Mouse (Mus musculus): ENCODE measurements around the gene Olfr768. TPM values are rescaled to one million over a fixed set of nuclear protein-coding genes. Genes with fewer than 3 reads are reported as not detected.
"Not testable (repeated sequence)": the region's sequence is repeated elsewhere in the genome, so short reads cannot be mapped to it uniquely, and the experiment has no call there.

The Olfr768 gene
- polyA plus RNA-seq (2016; fragmentation: Nextera tagmentation; extraction: Ambion mirVana): not detected in 2 replicates

DNA sequence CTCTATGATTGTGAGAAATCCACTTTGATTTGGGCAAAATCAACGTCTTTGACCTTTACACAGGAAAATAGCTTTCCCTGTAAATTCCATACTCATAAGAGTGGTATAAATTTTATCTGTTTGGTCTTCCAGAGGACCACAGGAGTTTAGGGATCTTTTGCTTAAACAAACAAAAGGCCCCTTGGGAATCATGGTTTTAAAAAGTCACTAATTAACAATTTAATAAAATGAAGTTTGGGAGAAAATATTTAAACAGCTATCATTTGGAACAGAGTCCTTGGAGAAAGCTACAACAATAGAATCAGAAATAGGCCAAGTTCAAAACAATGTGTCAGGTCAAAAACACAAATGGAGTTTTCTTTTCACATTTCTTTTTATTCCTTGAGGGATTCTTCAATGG lies at the start of gene Olfr768:
Gene Olfr768 (minus strand): TSS at position 101 of the 400 bp plus-strand sequence.
- Histone ChIP-seq H3K4me3 (no peak within 1 kb of the TSS), H3K27ac (no peak within 1 kb of the TSS), H3K4me2 (replicated peaks) (no peak within 1 kb of the TSS), H3K36me3 (no peaks in the 10 kb centered on the region), H3K9me3 (no peaks in the 10 kb centered on the region), H3K9ac (no peak within 1 kb of the TSS), H3K4me1 (no peaks in the 10 kb centered on the region), H3K27me3 (no peaks in the 10 kb centered on the region)
- 77% methylated on average over 1 of the region's 1 CpGs for WGBS
- ATAC-seq (ENCODE audit: insufficient number of reproducible peaks, insufficient read depth, low FRiP score, low TSS enrichment): no peak

DNA sequence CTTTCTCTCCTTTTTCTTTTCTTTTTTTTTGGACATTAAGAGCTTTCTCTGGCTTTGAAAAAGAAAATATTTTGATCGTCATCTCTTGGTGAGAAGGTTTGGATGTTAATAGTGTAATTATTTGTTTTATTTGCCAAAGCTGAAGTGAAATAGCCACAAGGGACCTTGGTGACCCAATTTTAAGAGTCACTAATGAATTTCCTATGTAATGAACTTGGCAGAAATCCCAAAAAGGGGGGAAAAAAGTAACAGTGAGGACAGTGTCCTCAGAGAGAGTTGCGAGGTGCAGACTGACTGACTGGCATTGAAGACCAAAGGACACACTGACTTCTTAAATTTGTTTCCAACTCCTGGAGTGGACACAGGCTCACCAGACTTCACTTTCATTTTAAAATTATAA lies 39.7 kb upstream of the Olfr768 start, which contains the start of gene Olfr770:
Gene Olfr770 (minus strand): TSS at position 101 of the 400 bp plus-strand sequence.
- Histone ChIP-seq H3K36me3 (no peaks in the 10 kb centered on the region), H3K27ac (no peak within 1 kb of the TSS), H3K4me2 (replicated peaks) (no peak within 1 kb of the TSS), H3K9me3 (no peaks in the 10 kb centered on the region), H3K9ac (no peak within 1 kb of the TSS), H3K4me3 (no peak within 1 kb of the TSS), H3K27me3 (no peaks in the 10 kb centered on the region), H3K4me1 (no peaks in the 10 kb centered on the region)
- WGBS: 79% methylated on average over 2 of the region's 2 CpGs
- no peak for ATAC-seq (ENCODE audit: insufficient number of reproducible peaks, insufficient read depth, low FRiP score, low TSS enrichment)

DNA sequence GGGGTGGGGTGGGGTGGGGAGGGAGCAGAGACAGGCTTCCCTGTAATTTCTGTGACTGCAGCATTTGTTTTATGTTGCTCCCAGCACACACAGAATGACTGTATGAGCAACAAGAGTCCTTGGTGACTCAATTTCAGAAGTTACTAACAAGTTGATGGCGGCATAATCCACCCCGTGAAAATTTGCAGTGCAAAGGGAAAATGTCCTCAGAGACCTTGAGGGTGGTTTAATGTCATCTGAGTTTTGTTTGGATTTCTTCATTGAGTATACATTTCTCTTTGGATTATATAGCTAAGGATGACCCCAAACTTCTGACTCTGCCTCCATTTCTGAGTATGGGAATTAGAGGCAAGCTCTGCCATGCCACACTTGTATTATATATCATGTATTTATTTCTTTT lies 18.6 kb upstream of the Olfr768 start, which contains the start of gene Olfr769:
Gene Olfr769 (minus strand): TSS at position 101 of the 400 bp plus-strand sequence.
- H3K27ac ChIP-seq: no peak within 1 kb of the TSS
- no peak within 1 kb of the TSS for H3K4me3 ChIP-seq
- H3K27me3 ChIP-seq: no peaks in the 10 kb centered on the region
- no peaks in the 10 kb centered on the region for H3K36me3 ChIP-seq
- no peaks in the 10 kb centered on the region for H3K4me1 ChIP-seq
- ATAC-seq (ENCODE audit: insufficient number of reproducible peaks, insufficient read depth, low FRiP score, low TSS enrichment): no peak
- no peak within 1 kb of the TSS for H3K9ac ChIP-seq
- WGBS: 84% methylated on average over 2 of the region's 2 CpGs
- H3K4me2 ChIP-seq (replicated peaks): no peak within 1 kb of the TSS
- no peaks in the 10 kb centered on the region for H3K9me3 ChIP-seq

DNA sequence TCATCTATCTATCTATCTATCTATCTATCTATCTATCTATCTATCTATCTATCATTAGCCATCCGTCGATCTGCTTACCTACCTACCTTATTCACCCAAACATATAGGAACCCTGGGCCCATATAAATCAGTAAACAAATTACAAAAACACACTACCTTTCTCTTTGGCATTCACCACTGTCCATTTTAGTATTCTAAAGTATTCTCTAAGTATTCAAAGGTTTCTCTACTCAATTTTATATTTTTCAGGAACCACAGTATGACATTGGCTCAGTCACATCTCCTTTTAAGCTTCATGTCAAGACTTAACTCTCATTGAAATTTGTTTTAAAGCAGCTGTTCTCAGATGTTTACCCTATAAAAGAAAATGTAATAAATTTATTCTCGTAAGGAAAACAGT lies 16.0 kb upstream of the Olfr768 start:
- WGBS: 93% methylated on average over 3 of the region's 3 CpGs
- Histone ChIP-seq H3K27me3 (no peaks in the 10 kb centered on the region), H3K4me1 (no peaks in the 10 kb centered on the region), H3K27ac (no peak overlapping the region), H3K9ac (no peak overlapping the region), H3K4me2 (replicated peaks) (no peak overlapping the region), H3K9me3 (no peaks in the 10 kb centered on the region), H3K36me3 (no peaks in the 10 kb centered on the region), H3K4me3 (no peak overlapping the region)
- no peak for ATAC-seq (ENCODE audit: insufficient number of reproducible peaks, insufficient read depth, low FRiP score, low TSS enrichment)

DNA sequence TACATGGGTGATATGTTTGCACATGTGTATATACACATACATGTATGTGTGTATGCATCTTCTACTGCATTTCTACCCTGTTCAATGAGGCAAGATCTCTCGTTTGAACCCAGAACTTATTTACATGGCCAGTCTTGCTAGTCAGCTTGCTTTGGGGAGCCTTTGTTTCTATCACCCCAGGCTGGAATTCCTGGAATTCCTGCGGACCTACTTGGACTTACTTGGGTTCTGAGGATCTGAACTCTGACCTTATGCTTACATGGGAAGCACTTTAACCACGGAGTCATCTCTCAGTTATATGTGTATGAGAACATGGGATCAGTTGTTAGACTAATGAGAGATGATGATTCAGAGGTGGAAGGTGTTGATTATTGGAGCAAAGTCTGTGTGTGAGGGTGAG lies 2.1 kb upstream of the Olfr768 start:
- Histone ChIP-seq H3K9ac (no peak overlapping the region), H3K36me3 (no peaks in the 10 kb centered on the region), H3K27ac (no peak overlapping the region), H3K27me3 (no peaks in the 10 kb centered on the region), H3K4me2 (replicated peaks) (no peak overlapping the region), H3K4me1 (no peaks in the 10 kb centered on the region), H3K4me3 (no peak overlapping the region), H3K9me3 (no peaks in the 10 kb centered on the region)
- ATAC-seq (ENCODE audit: insufficient number of reproducible peaks, insufficient read depth, low FRiP score, low TSS enrichment): no peak
- 26% methylated on average over 3 of the region's 3 CpGs for WGBS

DNA sequence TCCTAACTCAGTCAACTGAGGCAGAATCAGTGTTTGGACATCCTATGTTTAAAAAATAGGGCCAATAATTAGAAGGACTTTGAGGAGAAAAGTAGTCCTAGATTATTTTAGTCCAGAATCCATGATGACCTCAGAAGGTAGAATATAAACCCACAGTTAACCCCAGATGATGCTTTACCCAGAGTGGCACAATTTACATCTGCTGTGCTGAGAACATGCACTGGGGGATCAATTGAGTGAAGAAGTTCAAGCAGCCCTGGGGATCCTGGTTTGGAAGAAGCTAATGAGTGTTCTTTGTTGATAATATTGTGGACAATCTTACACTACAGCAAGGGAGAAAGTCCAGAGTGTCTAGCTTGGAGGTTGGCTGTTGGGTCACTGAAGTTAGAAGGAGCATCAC lies 16.4 kb downstream of the Olfr768 start, which contains the start of gene Olfr767:
Gene Olfr767 (minus strand): TSS at position 101 of the 400 bp plus-strand sequence.
- not testable (repeated sequence) for H3K36me3 ChIP-seq; H3K4me2 ChIP-seq (replicated peaks); ATAC-seq (ENCODE audit: insufficient number of reproducible peaks, insufficient read depth, low FRiP score, low TSS enrichment); H3K27ac ChIP-seq; H3K9me3 ChIP-seq; H3K4me1 ChIP-seq; H3K27me3 ChIP-seq; H3K9ac ChIP-seq; H3K4me3 ChIP-seq

DNA sequence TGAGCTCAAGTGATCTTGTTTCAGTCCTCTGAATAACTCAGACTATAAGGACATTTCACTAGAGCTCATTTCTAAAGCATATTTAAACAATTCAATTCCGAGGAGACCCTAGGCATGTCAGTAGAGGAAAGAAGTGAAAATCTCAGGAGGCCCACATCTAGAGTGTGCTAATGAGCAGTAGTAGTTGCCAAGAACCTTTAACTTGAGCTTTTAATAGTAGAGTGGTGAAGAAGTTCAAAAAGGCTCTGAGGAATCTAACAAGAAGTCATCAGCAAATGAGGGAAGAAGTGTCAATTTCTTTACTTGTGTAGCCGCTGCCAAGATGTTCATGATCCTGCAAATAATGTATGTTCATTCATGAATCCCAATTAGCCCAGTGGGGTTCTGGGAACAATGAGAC lies 30.3 kb downstream of the Olfr768 start, which contains the start of gene Olfr766-ps1:
Gene Olfr766-ps1 (minus strand): TSS at position 101 of the 400 bp plus-strand sequence.
- Histone ChIP-seq H3K36me3 (no peaks in the 10 kb centered on the region), H3K9me3 (no peaks in the 10 kb centered on the region), H3K27ac (no peak within 1 kb of the TSS), H3K4me2 (replicated peaks) (no peak within 1 kb of the TSS), H3K9ac (no peak within 1 kb of the TSS), H3K27me3 (no peaks in the 10 kb centered on the region), H3K4me1 (no peaks in the 10 kb centered on the region), H3K4me3 (no peak within 1 kb of the TSS)
- ATAC-seq (ENCODE audit: insufficient number of reproducible peaks, insufficient read depth, low FRiP score, low TSS enrichment): no peak
- WGBS: 84% methylated on average over 2 of the region's 2 CpGs

DNA sequence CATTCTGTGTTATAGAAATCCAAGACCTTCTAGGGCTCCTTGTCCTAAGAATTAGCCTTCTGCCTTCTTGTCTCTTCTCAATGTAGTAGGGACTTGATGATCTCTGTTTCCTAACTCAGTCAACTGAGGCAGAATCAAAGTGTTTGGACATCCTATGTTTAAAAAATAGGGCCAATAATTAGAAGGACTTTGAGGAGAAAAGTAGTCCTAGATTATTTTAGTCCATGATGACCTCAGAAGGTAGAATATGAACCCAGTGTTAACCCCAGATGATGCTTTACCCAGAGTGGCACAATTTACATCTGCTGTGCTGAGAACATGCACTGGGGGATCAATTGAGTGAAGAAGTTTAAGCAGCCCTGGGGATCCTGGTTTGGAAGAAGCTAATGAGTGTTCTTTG lies 49.3 kb downstream of the Olfr768 start, which contains the start of gene Olfr765:
Gene Olfr765 (minus strand): TSS at position 101 of the 400 bp plus-strand sequence.
- not testable (repeated sequence) for H3K4me3 ChIP-seq; H3K27me3 ChIP-seq; H3K4me2 ChIP-seq (replicated peaks); H3K9me3 ChIP-seq; H3K4me1 ChIP-seq; H3K36me3 ChIP-seq; H3K27ac ChIP-seq; H3K9ac ChIP-seq; ATAC-seq (ENCODE audit: insufficient number of reproducible peaks, insufficient read depth, low FRiP score, low TSS enrichment)

Other genes with a start within 250 kb of the Olfr768 start
- gene Gdf11, start 207.7 kb downstream of the Olfr768 start, polyA plus RNA-seq (2016; fragmentation: Nextera tagmentation; extraction: Ambion mirVana): 10.8 and 11.9 TPM in 2 replicates
- gene Cd63, start 198.4 kb downstream of the Olfr768 start, polyA plus RNA-seq (2016; fragmentation: Nextera tagmentation; extraction: Ambion mirVana): 459 and 465 TPM in 2 replicates
- 14.2 and 14.7 TPM in 2 replicates for gene Rdh5, start 176.5 kb downstream of the Olfr768 start, polyA plus RNA-seq (2016; fragmentation: Nextera tagmentation; extraction: Ambion mirVana)
- 210 and 215 TPM in 2 replicates for gene Bloc1s1, start 175.3 kb downstream of the Olfr768 start, polyA plus RNA-seq (2016; fragmentation: Nextera tagmentation; extraction: Ambion mirVana)
- 5.2 TPM in 2 replicates for gene Itga7, start 165.6 kb downstream of the Olfr768 start, polyA plus RNA-seq (2016; fragmentation: Nextera tagmentation; extraction: Ambion mirVana)
- 0.13 TPM in 1 of 2 replicates, not detected in the other for gene Mettl7b, start 138.4 kb downstream of the Olfr768 start, polyA plus RNA-seq (2016; fragmentation: Nextera tagmentation; extraction: Ambion mirVana)
- gene Olfr9, start 109.9 kb downstream of the Olfr768 start, polyA plus RNA-seq (2016; fragmentation: Nextera tagmentation; extraction: Ambion mirVana): not detected in 2 replicates
- gene Olfr763, start 88.6 kb downstream of the Olfr768 start, polyA plus RNA-seq (2016; fragmentation: Nextera tagmentation; extraction: Ambion mirVana): not detected in 2 replicates
- gene Olfr764-ps1, start 59.5 kb downstream of the Olfr768 start, polyA plus RNA-seq (2016; fragmentation: Nextera tagmentation; extraction: Ambion mirVana): not detected in 2 replicates
- not detected in 2 replicates for gene Olfr765, start 49.4 kb downstream of the Olfr768 start, polyA plus RNA-seq (2016; fragmentation: Nextera tagmentation; extraction: Ambion mirVana)
- not detected in 2 replicates for gene Olfr766-ps1, start 30.4 kb downstream of the Olfr768 start, polyA plus RNA-seq (2016; fragmentation: Nextera tagmentation; extraction: Ambion mirVana)
- not detected in 2 replicates for gene Olfr767, start 16.5 kb downstream of the Olfr768 start, polyA plus RNA-seq (2016; fragmentation: Nextera tagmentation; extraction: Ambion mirVana)
- not detected in 2 replicates for gene Olfr769, start 18.5 kb upstream of the Olfr768 start, polyA plus RNA-seq (2016; fragmentation: Nextera tagmentation; extraction: Ambion mirVana)
- not detected in 2 replicates for gene Olfr770, start 39.6 kb upstream of the Olfr768 start, polyA plus RNA-seq (2016; fragmentation: Nextera tagmentation; extraction: Ambion mirVana)
- not detected in 2 replicates for gene Olfr771, start 65.4 kb upstream of the Olfr768 start, polyA plus RNA-seq (2016; fragmentation: Nextera tagmentation; extraction: Ambion mirVana)
- gene Olfr772, start 78.5 kb upstream of the Olfr768 start, polyA plus RNA-seq (2016; fragmentation: Nextera tagmentation; extraction: Ambion mirVana): not detected in 2 replicates
- gene Olfr773, start 88.0 kb upstream of the Olfr768 start, polyA plus RNA-seq (2016; fragmentation: Nextera tagmentation; extraction: Ambion mirVana): not detected in 2 replicates
- not detected in 2 replicates for gene Olfr774, start 136.8 kb upstream of the Olfr768 start, polyA plus RNA-seq (2016; fragmentation: Nextera tagmentation; extraction: Ambion mirVana)
- not detected in 2 replicates for gene Olfr775, start 149.0 kb upstream of the Olfr768 start, polyA plus RNA-seq (2016; fragmentation: Nextera tagmentation; extraction: Ambion mirVana)
- gene Olfr776, start 159.8 kb upstream of the Olfr768 start, polyA plus RNA-seq (2016; fragmentation: Nextera tagmentation; extraction: Ambion mirVana): not detected in 2 replicates
- not detected in 2 replicates for gene Olfr777, start 172.1 kb upstream of the Olfr768 start, polyA plus RNA-seq (2016; fragmentation: Nextera tagmentation; extraction: Ambion mirVana)
- gene Olfr780, start 218.7 kb upstream of the Olfr768 start, polyA plus RNA-seq (2016; fragmentation: Nextera tagmentation; extraction: Ambion mirVana): not detected in 2 replicates
- not detected in 2 replicates for gene Olfr781, start 229.5 kb upstream of the Olfr768 start, polyA plus RNA-seq (2016; fragmentation: Nextera tagmentation; extraction: Ambion mirVana)
- not detected in 2 replicates for gene Olfr782, start 249.5 kb upstream of the Olfr768 start, polyA plus RNA-seq (2016; fragmentation: Nextera tagmentation; extraction: Ambion mirVana)